Mouse (Mus musculus) forebrain, embryonic 10.5 days (tissue): Measurements from ENCODE around the gene Gpsm2. TPM values are rescaled to one million over a fixed set of nuclear protein-coding genes. Genes with fewer than 3 reads are reported as not detected.
"Not testable (repeated sequence)": the region's sequence is repeated elsewhere in the genome, so short reads cannot be mapped to it uniquely, and the experiment has no call there.

Experiments used
- DNase-seq: peaks from one replicate; pipeline ENCODE4 v3.0.0-alpha.2; 2017; ENCODE audit warnings: low spot score; ENCODE audit errors: extremely low spot score
- H3K27ac ChIP-seq: fragments of 300-500 bp; sonication (generic); 2 replicates; pipeline ENCODE4 v1.5.1; 2016; ENCODE audit warnings: mild to moderate bottlenecking
- H3K27me3 ChIP-seq: fragments of 300-500 bp; sonication (generic); 2 replicates; pipeline ENCODE4 v1.6.1; 2016; ENCODE audit warnings: mild to moderate bottlenecking; ENCODE audit not compliant: poor library complexity, severe bottlenecking
- H3K36me3 ChIP-seq: fragments of 300-500 bp; sonication (generic); replicated peaks from 2 replicates; pipeline ENCODE4 v1.6.1; 2016; ENCODE audit warnings: mild to moderate bottlenecking, moderate library complexity
- H3K4me1 ChIP-seq: fragments of 300-500 bp; sonication (generic); 2 replicates; pipeline ENCODE4 v1.6.1; 2016
- H3K4me3 ChIP-seq: fragments of 300-500 bp; sonication (generic); 2 replicates; pipeline ENCODE4 v1.5.1; 2016; ENCODE audit warnings: mild to moderate bottlenecking, moderate library complexity
- H3K9me3 ChIP-seq: fragments of 300-500 bp; sonication (generic); 2 replicates; pipeline ENCODE4 v1.6.1; 2016; ENCODE audit warnings: mild to moderate bottlenecking, moderate library complexity
- WGBS: fragments of 180-500 bp; shearing (Covaris S2); methylation state at CpG from one replicate; pipeline ENCODE4 v1.1.7; 2016; 5-methylcytosine and 5-hydroxymethylcytosine counted together
- polyA plus RNA-seq: library from polyadenylated mRNA; unstranded; fragments of >200 nt; fragmentation: Nextera tagmentation; extraction: Ambion mirVana; gene quantifications from 2 replicates; pipeline ENCODE4 v1.2.1, GENCODE M21; 2016

The Gpsm2 gene
- polyA plus RNA-seq, 1 experiment from 2014 or later, result 103 TPM

DNA sequence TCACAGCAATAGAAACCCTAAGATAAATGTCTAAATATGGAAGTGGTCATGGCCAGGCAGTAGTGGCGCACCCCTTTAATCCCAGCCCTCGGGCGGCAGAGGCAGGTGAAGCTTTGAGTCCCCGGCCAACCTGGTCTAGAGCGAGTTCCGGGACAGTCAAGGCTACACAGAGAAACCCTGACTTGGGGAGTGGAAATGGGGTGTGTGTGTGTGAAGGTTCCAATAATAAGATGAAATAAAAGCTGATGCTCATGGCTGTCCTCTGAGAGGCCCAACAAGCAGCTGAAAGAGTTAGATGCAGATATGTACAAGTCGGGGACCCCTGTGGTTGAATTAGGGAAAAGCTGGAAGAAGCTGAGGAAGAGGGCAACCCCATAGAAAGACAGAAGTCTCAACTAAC is 36.4 kb downstream of the Gpsm2 start:
- peaks cover 97% of the 10 kb centered on the region for H3K36me3 ChIP-seq
- no peak overlapping the region for H3K27ac ChIP-seq
- 99% methylated on average over 7 of the region's 7 CpGs for whole genome bisulfite sequencing

DNA sequence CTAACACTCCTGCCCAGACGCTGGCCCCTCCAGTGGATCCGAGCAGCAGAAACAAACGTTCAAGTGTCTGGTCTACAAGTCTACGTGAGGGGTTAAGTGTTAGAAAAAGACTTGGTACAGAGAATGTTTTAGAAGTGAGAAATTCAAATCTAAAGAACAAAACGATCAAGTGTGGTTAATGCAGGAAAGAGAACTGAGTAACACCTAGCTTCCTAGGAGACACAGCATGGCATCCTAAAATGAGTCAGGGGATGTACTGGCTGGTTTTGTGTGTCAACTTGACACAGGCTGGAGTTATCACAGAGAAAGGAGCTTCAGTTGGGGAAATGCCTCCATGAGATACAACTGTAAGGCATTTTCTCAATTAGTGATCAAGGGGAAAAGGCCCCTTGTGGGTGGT is 38.5 kb downstream of the Gpsm2 start:
- not testable (repeated sequence) for DNase-seq, H3K4me3 ChIP-seq, H3K9me3 ChIP-seq, H3K4me1 ChIP-seq, H3K27me3 ChIP-seq, H3K27ac ChIP-seq
- peaks cover 99% of the 10 kb centered on the region for H3K36me3 ChIP-seq
- WGBS, result 91% methylated on average over 5 of the region's 5 CpGs

More for the DNA sequence above, 36.4 kb downstream of the Gpsm2 start:
- Histone ChIP-seq H3K27me3 (no peaks in the 10 kb centered on the region), H3K4me3 (no peak overlapping the region), H3K4me1 (no peaks in the 10 kb centered on the region), H3K9me3 (no peaks in the 10 kb centered on the region)
- no peak for DNase-seq

DNA sequence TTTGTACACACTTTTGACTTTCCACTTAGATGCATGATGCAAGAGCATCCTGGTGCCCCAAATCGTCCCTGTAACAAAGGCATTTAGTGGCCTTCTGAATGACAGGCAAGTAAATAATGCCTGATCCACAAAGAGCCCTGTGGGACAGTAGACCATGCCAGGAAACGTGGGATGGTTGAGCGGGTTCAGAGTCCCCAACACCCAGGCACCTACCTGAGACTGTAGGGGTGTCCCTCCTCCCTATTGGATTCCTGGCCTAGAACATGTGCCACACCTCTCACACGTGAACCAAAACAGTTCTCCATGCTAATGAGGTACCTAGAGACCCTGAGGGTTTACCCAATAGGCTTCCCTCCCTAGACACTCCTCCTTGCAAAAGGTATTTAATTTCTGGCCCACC is 41.1 kb downstream of the Gpsm2 start:
- no peak for DNase-seq
- Histone ChIP-seq H3K36me3 (peaks cover 99% of the 10 kb centered on the region), H3K4me1 (no peaks in the 10 kb centered on the region), H3K9me3 (no peaks in the 10 kb centered on the region), H3K27ac (no peak overlapping the region), H3K4me3 (no peak overlapping the region), H3K27me3 (no peaks in the 10 kb centered on the region)
- 90% methylated on average over 4 of the region's 4 CpGs for WGBS

DNA sequence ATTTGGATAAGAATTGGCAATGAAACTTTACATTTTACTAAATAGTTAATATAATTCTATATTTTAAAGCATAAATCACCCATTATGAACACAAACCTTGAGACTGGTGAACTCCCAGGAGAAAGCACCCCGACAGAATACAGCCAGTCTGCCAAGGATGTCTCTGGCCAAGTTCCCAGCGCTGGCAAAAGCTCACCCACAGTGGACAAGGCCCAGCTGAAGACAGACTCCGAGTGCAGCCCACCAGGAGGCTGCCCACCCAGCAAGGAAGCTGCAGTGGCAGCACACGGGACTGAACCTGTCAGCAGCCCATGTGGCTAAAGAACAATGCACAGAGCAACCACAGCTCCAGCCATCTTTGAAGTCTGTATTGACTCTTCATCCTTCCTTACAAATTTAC is 45.5 kb downstream of the Gpsm2 start:
- Histone ChIP-seq H3K27ac (no peak overlapping the region), H3K4me3 (no peak overlapping the region), H3K4me1 (no peaks in the 10 kb centered on the region), H3K27me3 (no peaks in the 10 kb centered on the region), H3K36me3 (peaks cover 99% of the 10 kb centered on the region), H3K9me3 (no peaks in the 10 kb centered on the region)
- DNase-seq, result no peak
- WGBS, result 83% methylated on average over 4 of the region's 4 CpGs

DNA sequence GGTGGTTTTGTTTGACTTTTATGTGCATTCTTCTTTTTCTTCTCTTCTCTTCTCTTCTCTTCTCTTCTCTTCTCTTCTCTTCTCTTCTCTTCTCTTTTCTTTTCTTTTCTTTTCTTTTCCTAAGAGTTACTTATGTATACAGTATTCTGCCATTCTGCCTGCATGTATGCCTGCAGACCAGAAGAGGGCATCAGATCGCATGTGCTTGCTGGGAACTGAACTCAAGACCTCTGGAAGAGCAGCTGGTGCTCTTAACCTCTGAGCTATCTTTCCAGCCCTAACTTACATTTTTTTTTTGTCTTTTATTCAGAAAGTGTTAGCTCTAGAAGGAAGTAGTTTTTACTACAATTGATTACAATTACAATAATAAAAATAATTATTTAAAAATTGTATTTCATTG is 61.2 kb downstream of the Gpsm2 start:
- no peak overlapping the region for H3K4me3 ChIP-seq
- H3K27me3 ChIP-seq, result no peaks in the 10 kb centered on the region
- peaks cover 80% of the 10 kb centered on the region for H3K36me3 ChIP-seq
- WGBS, result 76% methylated on average over 1 of the region's 1 CpGs
- no peak for DNase-seq
- H3K9me3 ChIP-seq, result no peaks in the 10 kb centered on the region
- no peaks in the 10 kb centered on the region for H3K4me1 ChIP-seq
- no peak overlapping the region for H3K27ac ChIP-seq

DNA sequence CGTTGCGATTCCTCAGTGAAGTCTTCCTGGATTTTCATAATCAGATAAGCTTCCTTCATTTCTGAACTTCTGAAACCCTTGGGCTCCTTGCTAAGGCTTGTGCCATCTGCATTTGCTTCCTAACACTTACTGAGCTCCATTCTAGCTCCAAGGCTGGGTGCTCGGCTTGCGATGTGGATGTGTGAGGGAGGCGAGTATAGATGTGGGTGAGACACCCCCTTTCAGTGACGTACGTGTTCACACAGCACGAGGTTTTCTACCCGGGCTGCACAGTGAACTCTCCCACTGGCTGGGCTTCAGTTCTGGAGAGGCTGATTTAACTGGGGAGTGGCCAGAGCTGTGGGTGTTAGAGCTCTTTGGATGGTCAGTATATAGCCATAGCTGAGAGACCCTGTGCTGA is 63.5 kb downstream of the Gpsm2 start:
- Histone ChIP-seq H3K27me3 (no peaks in the 10 kb centered on the region), H3K9me3 (no peaks in the 10 kb centered on the region), H3K27ac (no peak overlapping the region), H3K4me1 (peaks cover 11% of the 10 kb centered on the region), H3K36me3 (peaks cover 57% of the 10 kb centered on the region), H3K4me3 (no peak overlapping the region)
- no peak for DNase-seq
- WGBS, result 96% methylated on average over 9 of the region's 9 CpGs

DNA sequence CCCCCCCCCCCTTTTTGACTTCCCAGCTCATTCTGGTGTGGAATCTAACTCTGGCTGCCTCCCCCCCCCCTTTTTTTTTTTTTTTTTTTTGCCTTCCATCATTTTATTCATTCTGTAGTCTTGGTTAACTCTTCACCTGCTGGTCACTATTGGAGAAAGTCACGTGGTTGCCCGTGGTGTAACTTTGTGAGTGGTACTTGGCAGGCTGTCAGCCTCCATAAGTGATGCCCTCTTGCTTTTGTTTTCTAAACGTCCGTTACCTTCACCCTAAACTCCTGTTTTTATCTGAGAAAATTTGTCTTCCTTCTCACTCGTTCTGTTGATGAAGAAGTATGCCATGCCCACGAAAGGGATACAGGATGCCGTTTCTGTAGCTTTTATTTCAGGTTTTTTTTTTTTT is 66.6 kb downstream of the Gpsm2 start:
- H3K4me1 ChIP-seq, result peaks cover 20% of the 10 kb centered on the region
- no peaks in the 10 kb centered on the region for H3K27me3 ChIP-seq
- no peak for DNase-seq
- H3K36me3 ChIP-seq, result peaks cover 26% of the 10 kb centered on the region
- 88% methylated on average over 7 of the region's 7 CpGs for WGBS
- H3K4me3 ChIP-seq, result peak overlapping the region; percentile 92; the same call in 1 of the 2 replicates
- H3K9me3 ChIP-seq, result no peaks in the 10 kb centered on the region
- H3K27ac ChIP-seq, result no peak overlapping the region

DNA sequence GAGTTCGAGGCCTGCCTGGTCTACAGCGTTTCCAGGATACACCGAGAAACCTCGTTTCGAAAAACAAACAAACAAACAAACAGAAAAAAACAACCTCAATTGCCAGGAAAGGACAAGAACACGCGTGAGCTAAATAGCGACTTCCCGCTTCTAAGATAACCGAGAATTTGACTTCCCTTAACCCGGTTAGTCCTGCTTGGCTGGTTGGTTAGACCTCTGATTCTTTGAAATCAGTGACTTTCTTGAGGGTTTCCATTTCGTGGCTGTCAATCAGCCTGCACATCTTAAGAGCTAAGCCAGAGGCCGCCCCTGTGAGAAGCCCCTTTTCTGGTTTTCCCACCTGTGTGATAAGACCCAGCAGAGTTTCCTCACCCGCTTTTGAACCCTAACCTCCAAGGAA is 67.5 kb downstream of the Gpsm2 start:
- H3K27me3 ChIP-seq, result no peaks in the 10 kb centered on the region
- peak overlapping the region; percentile 92 for H3K4me3 ChIP-seq
- H3K36me3 ChIP-seq, result peaks cover 19% of the 10 kb centered on the region
- H3K9me3 ChIP-seq, result no peaks in the 10 kb centered on the region
- peak overlapping the region; percentile 96 for H3K27ac ChIP-seq
- peak; percentile 17 for DNase-seq
- peaks cover 20% of the 10 kb centered on the region for H3K4me1 ChIP-seq
- 29% methylated on average over 14 of the region's 14 CpGs for whole genome bisulfite sequencing

DNA sequence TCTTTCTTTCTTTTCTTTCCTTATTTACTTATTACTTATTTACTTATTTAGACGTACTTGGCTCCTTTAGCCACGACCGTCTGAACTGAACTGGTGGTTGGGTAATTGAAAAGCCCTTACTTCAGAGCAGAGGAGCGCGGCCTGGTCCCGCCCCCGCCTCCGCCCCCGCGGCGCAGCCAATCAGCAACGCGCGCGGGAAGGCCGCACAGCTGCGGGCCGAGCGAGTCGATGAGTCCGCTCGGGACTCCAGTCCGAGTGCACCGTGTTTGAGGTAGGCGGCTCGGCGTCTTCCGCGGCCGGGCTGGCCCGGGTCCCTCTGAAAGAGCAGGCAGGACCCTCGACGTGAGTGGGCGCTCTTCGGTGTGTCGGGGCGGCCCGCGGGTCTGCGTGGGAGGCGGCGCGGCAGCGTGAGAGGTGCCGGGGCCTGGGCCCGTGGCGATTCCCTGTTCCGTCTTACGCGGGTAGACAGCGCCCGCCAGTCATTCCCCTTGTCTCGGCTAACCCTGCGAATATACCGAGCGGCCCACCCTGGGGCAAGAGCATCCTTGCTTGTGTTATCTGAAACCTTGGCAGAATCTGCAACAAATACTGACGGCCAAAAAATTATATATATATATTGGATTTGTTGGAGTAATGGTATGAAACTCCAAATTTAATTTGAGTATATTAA is 68.3 kb downstream of the Gpsm2 start, which contains the start of gene Clcc1:
Gene Clcc1 (plus strand): TSS at position 204 of the 670 bp plus-strand sequence.
- Histone ChIP-seq H3K36me3 (peaks cover 13% of the 10 kb centered on the region), H3K4me3 (peak within 1 kb of the TSS; percentile 92), H3K27ac (peak within 1 kb of the TSS; percentile 96), H3K27me3 (no peaks in the 10 kb centered on the region), H3K9me3 (no peaks in the 10 kb centered on the region), H3K4me1 (peaks cover 20% of the 10 kb centered on the region)
- DNase-seq, result peak; percentile 94
- WGBS, result under 1% methylated on average over 57 of the region's 57 CpGs

DNA sequence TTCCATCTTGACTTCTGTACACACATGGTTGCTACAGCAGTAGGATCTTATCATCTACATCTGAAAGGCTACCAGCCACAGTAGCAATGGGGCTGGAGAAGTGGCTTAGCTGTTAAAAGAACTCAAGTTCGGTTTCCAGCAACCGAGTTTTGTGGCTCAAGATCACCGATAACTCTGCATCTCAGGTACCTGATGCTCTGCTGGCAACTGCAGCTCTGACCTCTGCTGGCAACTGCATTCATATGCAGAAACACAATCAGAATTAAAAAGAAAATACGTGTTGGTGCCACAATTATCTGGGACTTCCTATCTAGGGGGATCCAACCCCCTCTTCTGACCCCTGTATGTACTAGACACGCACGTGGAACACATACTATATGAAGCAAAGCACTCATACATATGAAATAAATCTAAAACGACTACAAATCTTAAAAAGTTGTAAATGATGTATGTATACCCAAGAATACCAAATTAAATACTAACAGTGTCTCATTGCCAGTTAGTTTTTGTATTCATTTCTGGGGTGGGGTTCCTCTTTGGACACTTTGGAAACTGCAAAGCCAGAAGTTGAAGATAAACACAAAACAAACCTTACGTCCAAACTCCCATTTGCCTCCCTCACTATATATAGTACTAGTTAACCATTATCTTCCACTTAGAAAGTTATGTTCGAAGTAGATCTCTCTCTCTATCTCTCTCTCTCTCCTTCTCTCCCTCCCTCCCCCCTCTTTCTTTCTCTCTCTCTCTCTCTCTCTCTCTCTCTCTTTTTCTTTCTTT is 69.1 kb downstream of the Gpsm2 start:
- peak overlapping the region; percentile 96 for H3K27ac ChIP-seq
- no peak for DNase-seq
- no peaks in the 10 kb centered on the region for H3K9me3 ChIP-seq
- H3K36me3 ChIP-seq, result peaks cover 5% of the 10 kb centered on the region
- peaks cover 20% of the 10 kb centered on the region for H3K4me1 ChIP-seq
- 32% methylated on average over 9 of the region's 9 CpGs for WGBS
- H3K4me3 ChIP-seq, result peak overlapping the region; percentile 92
- no peaks in the 10 kb centered on the region for H3K27me3 ChIP-seq

DNA sequence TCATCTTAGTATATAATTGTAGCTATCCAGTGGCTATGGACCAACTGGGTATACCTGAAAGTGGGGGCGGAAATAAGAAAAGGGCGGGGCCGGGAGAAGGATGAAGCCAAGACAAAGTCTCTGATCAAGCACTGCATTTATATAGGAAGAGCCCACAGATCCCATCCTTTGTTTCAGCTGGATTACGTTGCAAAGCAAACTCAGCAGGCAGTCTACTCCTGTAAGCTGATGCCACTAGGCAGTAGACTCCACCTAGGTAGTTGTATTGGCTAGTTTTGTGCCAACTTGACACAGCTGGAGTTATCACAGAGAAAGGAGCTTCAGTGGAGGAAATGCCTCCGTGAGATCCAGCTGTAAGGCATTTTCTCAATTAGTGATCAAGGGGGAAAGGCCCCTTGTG is 74.4 kb downstream of the Gpsm2 start:
- H3K27me3 ChIP-seq, DNase-seq, H3K27ac ChIP-seq, H3K4me3 ChIP-seq, H3K9me3 ChIP-seq: not testable (repeated sequence)
- H3K4me1 ChIP-seq, result peaks cover 14% of the 10 kb centered on the region
- peaks cover 23% of the 10 kb centered on the region for H3K36me3 ChIP-seq
- WGBS, result 31% methylated on average over 5 of the region's 5 CpGs

DNA sequence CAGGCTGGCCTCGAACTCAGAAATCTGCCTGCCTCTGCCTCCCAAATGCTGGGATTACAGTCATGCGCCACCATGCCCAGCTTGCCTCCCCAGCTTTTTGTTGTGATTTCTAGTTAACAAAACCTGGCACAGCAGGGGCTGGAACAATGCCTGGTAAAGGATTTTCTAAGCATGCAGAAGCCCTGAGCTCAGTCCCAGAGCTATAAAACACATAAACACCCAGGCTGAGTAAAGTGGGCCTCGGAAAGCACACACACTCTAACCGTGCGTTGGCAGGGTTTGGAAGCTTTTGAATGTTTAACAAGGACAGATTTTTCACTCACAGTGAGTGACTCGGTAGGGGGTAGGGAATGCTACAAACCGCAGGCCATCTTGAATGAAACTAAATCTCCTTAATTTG is 76.1 kb downstream of the Gpsm2 start:
- peaks cover 23% of the 10 kb centered on the region for H3K36me3 ChIP-seq
- 53% methylated on average over 7 of the region's 7 CpGs for WGBS
- DNase-seq, result no peak
- no peak overlapping the region for H3K4me3 ChIP-seq
- H3K4me1 ChIP-seq, result peaks cover 12% of the 10 kb centered on the region
- H3K27me3 ChIP-seq, result no peaks in the 10 kb centered on the region
- H3K27ac ChIP-seq, result no peak overlapping the region
- no peaks in the 10 kb centered on the region for H3K9me3 ChIP-seq

DNA sequence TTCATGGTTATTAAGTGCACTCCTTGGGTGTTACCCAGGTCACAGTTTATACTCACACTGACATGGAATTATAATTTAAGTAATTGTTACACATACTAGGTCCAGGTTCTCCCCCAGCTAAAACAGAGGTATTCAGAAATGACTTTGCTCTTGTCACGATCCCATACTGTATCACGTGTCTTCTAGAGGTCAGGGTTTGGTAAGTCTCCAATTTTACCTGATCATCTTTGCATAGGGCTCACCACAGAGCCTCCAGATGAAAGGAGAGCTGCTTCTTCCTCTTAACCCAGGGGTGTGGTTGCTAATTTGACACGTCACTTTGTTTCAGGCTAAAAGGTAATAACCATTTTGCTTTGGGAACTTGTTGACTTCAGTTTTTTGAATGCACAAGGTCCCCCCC is 77.3 kb downstream of the Gpsm2 start:
- Histone ChIP-seq H3K27me3 (no peaks in the 10 kb centered on the region), H3K27ac (no peak overlapping the region), H3K36me3 (peaks cover 23% of the 10 kb centered on the region), H3K4me3 (no peak overlapping the region), H3K9me3 (no peaks in the 10 kb centered on the region), H3K4me1 (peaks cover 12% of the 10 kb centered on the region)
- WGBS, result 90% methylated on average over 3 of the region's 3 CpGs
- no peak for DNase-seq
